Mouse (Mus musculus) CD8-positive naive resting alpha-beta T cell, adult 2 months (primary cell): ENCODE results near the gene Arpp19.

Source experiments
- DNase-seq, 2 experiments: peaks; one replicate each; pipeline ENCODE4 v3.0.0; 2022; ENCODE audit warnings: low read depth in 2 of 2, low spot score in 2 of 2

The Arpp19 gene

DNA sequence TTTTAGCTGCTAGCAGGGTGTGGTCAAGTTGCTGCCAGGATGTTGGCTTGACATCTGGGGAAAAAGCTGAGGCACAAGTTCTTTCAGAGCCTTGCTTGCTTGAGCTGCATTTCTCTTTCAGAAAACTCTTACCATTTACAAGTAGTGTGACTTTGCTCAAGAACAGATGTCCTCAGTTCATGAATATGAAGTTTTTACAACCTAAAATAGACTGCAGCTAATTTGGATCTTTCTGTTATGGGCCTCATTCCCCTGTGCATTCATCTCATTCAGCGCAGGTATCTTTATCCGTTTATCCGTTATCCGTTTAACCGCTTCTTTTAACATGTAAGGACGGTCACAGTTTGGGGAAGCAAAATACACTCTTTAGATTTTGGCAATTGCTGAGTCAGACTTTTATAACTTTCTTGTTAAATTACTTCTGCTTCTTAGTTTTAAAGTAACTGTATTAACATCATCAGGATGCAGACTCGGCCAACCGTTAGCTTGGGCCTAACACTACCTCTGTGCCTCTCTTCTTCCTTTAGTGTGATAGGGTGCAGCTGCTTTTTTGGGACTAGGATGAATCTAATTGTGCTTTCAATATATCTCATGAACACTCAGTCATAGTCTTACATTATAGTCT is 62.9 kb downstream of the Arpp19 start:
- no peak for DNase-seq

- DNase-seq, result no peak
Measured at GRCm38 (mm10) chr9:75102131-75102530, 64.7 kb downstream of the Arpp19 start.
